Mouse (Mus musculus): Measurements from ENCODE around the gene Arid1a.

Arid1a gene

GRCm38 (mm10) chr4:133730122-133730521 is 26.4 kb downstream of the Arid1a start:
- DNase-seq (ENCODE audit: low spot score), result no peak

- DNase-seq (ENCODE audit: low spot score), result peak; percentile 69
These were observed 27.0 kb downstream of the Arid1a start for GRCm38 (mm10) chr4:133729541-133730093.

GRCm38 (mm10) chr4:133729007-133729406 is 27.6 kb downstream of the Arid1a start:
- no peak for DNase-seq (ENCODE audit: low spot score)

- DNase-seq (ENCODE audit: low spot score), result no peak
These were observed 28.3 kb downstream of the Arid1a start for GRCm38 (mm10) chr4:133728256-133728655.

- DNase-seq (ENCODE audit: low spot score), result no peak
These were observed 30.9 kb downstream of the Arid1a start for GRCm38 (mm10) chr4:133725706-133726105.

GRCm38 (mm10) chr4:133719791-133720190 is 36.8 kb downstream of the Arid1a start:
- no peak for DNase-seq (ENCODE audit: low spot score)

- no peak for DNase-seq (ENCODE audit: low spot score)
These were observed 43.8 kb downstream of the Arid1a start for GRCm38 (mm10) chr4:133712755-133713154.

- DNase-seq (ENCODE audit: low spot score), result no peak
These were observed 45.1 kb downstream of the Arid1a start for GRCm38 (mm10) chr4:133711307-133712076.

- DNase-seq (ENCODE audit: low spot score), result no peak
These were observed 47.2 kb downstream of the Arid1a start for GRCm38 (mm10) chr4:133709395-133709794.

- DNase-seq (ENCODE audit: low spot score), result no peak
These were observed 49.1 kb downstream of the Arid1a start for GRCm38 (mm10) chr4:133707464-133707863.

GRCm38 (mm10) chr4:133706956-133707355 is 49.6 kb downstream of the Arid1a start:
- DNase-seq (ENCODE audit: low spot score), result peak; percentile 22

GRCm38 (mm10) chr4:133705062-133705461 is 51.5 kb downstream of the Arid1a start:
- DNase-seq (ENCODE audit: low spot score), result no peak

- DNase-seq (ENCODE audit: low spot score), result peak; percentile 45
These were observed 55.6 kb downstream of the Arid1a start for GRCm38 (mm10) chr4:133700905-133701368.

GRCm38 (mm10) chr4:133695363-133695762 is 61.2 kb downstream of the Arid1a start:
- no peak for DNase-seq (ENCODE audit: low spot score)

GRCm38 (mm10) chr4:133690252-133690651 is 66.3 kb downstream of the Arid1a start:
- no peak for DNase-seq (ENCODE audit: low spot score)

GRCm38 (mm10) chr4:133688417-133689067 is 68.0 kb downstream of the Arid1a start:
- no peak for DNase-seq (ENCODE audit: low spot score)

GRCm38 (mm10) chr4:133687126-133687525 is 69.4 kb downstream of the Arid1a start:
- DNase-seq (ENCODE audit: low spot score), result no peak

GRCm38 (mm10) chr4:133686512-133686911 is 70.1 kb downstream of the Arid1a start:
- no peak for DNase-seq (ENCODE audit: low spot score)

- no peak for DNase-seq (ENCODE audit: low spot score)
These were observed 76.3 kb downstream of the Arid1a start for GRCm38 (mm10) chr4:133680206-133680786.

GRCm38 (mm10) chr4:133679629-133680028 is 76.9 kb downstream of the Arid1a start:
- DNase-seq (ENCODE audit: low spot score), result no peak

GRCm38 (mm10) chr4:133677266-133677665 is 79.3 kb downstream of the Arid1a start:
- no peak for DNase-seq (ENCODE audit: low spot score)

GRCm38 (mm10) chr4:133676189-133676588 is 80.4 kb downstream of the Arid1a start:
- DNase-seq (ENCODE audit: low spot score), result no peak

GRCm38 (mm10) chr4:133675594-133676016 is 81.0 kb downstream of the Arid1a start:
- peak; percentile 58 for DNase-seq (ENCODE audit: low spot score)

Data from testis, postnatal 14 days (tissue).